Mouse (Mus musculus) granulocyte monocyte progenitor cell, adult 5-6 weeks (primary cell): Measurements from ENCODE around the gene Auts2. TPM values are rescaled to one million over a fixed set of nuclear protein-coding genes. Genes with fewer than 3 reads are reported as not detected.

Source experiments
- ATAC-seq: replicated peaks from 2 replicates; pipeline ENCODE4 v1.8.0; 2016; ENCODE audit warnings: mild to moderate bottlenecking, moderate TSS enrichment, inconsistent platforms; ENCODE audit not compliant: poor library complexity, severe bottlenecking
- total RNA-seq, 2 experiments: library from RNA; stranded (forward) in 1 of 2; stranded (reverse) in 1 of 2; fragments of 200-712, 200-1000 nt in 1 of 2; fragments of >200 nt in 1 of 2; fragmentation: Nextera tagmentation in 1 of 2; gene quantifications; 2 replicates each; pipeline ENCODE4 v1.2.3; 2014 to 2017

Auts2 gene
- total RNA-seq, 2 experiments from 2014 or later: 0.62 to 109 TPM

DNA sequence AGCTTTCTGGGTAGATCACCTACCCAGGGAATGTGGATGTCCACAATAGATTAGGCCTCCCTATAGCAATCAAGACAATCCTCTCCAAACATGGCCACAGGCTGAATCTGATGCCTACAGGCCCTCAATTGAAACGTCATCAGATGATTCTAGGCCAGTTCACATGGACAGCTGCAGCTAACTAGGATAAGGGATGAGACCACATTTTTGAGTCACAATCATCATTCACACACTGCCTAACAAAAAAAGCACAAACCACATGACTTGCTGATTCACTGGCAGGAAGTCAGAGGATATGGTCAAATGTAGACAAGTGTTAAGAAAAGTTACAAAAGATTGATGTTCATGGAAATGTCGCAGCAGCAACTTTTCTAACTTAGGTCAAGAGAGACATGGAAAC is 581.3 kb downstream of the Auts2 start:
- ATAC-seq: no peak

DNA sequence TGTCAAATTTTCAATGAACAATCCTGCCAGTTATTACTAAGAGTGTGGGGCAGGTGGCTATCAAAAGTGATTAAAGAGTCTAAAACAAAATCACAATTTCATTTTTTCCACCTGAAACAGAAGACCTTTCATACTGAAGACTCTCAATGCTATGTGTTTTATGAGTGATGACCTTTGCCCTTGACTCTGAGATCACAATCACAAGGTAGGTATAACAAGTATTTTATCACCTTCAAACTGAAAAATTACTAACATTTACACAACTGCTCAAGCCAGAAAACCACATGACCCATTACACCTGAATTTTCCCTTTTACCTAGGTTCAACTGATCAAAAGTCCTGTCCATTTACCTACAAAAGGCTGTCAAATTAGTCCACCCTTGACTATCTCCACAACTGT is 582.7 kb downstream of the Auts2 start:
- ATAC-seq: no peak

DNA sequence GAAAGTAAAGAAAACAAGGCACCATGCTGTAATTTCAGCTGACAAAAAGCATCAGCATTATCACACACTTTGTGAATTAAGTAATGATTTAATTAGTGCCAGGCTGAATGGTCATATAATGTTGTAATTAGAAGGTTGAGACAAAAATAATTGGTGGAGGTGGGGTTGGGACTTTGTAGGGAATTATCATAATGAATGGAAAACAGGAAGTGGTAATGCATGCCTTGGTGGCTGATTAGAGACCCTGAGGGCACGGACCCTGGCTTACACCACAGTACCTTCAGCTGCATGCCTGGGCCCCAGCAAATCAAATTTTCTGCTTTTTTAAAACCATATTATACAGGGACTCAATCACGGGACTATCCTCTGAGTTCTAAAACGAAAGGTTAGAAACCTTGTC is 586.1 kb downstream of the Auts2 start:
- ATAC-seq: no peak

DNA sequence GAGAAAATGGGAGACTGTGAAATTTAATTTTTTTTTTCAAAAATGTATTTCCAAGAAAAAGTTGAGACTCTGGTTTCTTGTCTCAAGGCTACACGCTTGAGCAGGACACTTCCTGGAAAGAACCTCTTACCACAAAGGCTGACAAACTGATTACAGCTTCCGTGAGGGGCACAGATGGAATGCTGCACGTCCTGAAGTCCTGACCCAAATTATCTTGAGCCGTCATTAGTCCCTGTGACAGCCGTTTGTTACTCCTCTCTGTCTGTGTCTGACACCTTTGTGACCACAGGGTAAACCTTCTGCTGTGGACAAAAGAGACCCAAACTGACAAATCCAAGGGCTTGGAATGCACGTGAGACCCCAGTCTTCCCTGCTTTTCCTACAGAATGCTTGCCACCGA is 587.1 kb downstream of the Auts2 start:
- ATAC-seq: no peak

DNA sequence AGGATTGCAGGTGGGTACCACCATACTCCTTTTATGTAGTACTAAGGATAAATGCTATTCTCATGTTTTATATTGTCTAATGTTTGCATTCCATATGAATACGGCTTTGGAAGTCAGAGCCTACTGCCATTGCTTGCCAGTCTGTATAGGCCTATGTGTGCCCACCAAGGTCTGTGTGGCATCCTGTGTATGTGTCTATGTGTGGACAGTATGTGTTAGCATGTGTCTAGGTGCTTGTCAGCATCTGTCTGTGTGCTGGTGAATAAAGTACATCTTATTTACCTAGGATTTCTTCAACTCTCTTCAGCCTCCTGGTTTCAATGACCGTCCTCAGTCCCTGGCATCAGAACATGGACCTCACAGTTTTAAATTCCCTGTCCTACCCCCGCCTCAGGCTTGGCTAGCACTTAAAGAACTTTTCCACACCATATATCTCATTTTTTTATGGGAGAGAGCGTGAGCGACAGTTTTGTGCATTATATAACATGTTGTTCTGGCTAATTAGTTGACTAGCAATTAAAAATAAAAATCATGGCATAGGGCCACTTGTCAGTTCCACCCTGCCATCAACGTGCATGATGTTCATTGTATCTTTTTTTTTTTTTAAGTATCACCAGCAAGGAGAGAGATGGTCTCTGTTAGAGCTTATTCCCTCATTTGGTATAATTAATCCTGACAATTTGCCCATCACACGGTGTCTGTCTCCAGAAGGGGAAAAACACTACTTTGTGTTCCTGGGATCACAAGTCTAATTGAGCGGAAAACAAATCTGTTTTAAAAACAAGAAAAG is 587.7 kb downstream of the Auts2 start:
- no peak for ATAC-seq

DNA sequence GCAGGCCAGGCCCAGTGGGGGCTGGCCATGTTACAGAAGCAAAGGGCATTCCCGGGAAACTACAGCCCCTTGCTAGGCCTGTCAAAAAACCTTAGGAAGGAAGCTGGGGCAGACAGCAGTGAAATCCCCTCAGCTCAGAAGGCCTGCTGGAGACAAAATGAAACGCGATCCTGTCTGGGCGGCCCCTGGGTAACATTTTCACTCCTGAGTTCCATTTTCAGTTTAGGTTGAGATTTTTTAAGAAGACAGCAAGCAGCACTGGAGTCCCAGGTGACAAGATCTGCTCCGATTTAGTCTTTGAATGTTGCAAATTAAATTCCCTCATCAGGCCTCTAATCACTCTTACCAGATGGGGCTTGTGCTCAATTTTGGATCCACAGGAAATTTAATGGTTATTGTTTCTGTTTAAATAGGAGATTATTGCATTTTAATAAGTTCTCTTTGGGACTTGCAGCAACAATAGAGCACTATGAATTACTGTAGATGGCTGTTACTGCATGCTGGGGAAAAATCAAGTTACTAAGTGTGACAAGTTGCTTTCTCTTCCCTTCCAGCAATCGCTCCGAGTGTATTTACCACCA is 594.5 kb downstream of the Auts2 start:
- no peak for ATAC-seq

DNA sequence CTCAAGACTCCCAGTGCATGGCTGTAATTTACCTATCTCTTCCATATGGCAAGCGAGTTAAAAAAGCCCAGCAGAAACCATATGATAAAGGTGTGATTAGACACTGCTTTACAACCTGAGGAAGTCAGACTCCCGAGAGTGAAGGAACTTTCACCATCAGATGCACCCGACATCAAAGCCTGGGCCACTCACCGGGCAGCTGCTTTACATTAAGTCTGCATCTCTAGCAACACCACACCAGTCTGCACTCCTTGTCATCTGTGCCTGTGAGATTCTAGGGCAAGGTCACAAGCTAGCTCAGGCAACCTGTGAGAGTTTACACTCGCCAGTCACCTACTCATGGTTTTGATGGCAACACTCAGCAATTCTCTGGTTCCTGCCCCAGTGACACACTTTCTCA is 596.3 kb downstream of the Auts2 start:
- no peak for ATAC-seq

DNA sequence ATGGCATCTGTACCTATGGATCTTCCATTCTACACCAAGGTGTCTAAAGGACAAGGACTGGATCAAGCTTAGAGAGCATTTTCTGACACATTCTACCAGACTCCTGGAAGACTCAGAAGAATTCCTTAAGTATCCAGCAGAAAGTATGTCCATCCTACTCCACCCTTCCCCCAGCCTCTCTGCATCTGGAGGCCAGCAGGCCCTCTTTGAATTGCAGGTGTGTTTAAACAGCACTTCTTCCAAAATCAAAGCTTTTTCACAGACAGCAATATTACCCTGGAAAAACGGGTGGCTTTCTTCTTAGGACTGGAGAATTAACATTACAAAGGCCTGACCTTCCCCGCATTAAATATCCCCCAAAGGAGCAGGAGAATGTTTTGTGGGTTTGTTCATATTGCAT is 598.4 kb downstream of the Auts2 start:
- no peak for ATAC-seq

DNA sequence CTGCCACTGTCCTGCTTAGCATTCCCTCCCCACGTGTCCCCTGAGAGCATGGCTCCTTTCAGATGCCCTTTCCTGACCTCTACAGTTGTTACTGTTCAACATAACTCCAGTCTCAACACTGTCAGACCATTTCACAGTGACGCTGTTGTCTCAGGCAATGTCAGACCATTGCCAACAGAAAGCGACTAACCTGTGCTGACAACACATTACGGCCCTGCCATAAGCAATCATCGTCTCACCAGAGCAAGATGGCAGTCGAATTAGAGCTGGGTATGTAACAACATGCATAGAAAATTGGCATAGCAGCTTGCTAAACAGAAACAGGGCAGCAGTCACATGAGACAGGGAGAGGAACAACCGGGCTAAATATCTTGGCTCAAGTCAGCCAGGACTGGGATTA is 614.4 kb downstream of the Auts2 start:
- ATAC-seq: no peak

DNA sequence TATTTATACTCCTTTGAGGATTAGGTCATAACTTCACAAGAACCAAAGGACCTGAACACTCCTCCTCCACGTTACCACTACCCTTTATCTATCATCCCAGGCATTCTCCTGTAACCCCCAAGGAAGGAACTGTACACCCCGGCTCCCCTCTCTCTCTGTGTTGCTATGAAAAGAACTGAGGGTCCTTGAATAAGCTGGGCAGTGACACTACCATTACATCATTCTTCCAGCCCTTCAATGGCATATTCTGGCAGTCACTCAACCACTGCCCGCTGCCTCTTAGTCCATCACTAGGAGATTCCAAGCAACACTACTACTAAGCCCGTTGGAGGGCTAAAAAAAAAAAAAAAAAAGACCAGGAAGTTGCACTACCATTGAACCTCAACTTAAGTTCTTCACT is 620.4 kb downstream of the Auts2 start:
- ATAC-seq: no peak

DNA sequence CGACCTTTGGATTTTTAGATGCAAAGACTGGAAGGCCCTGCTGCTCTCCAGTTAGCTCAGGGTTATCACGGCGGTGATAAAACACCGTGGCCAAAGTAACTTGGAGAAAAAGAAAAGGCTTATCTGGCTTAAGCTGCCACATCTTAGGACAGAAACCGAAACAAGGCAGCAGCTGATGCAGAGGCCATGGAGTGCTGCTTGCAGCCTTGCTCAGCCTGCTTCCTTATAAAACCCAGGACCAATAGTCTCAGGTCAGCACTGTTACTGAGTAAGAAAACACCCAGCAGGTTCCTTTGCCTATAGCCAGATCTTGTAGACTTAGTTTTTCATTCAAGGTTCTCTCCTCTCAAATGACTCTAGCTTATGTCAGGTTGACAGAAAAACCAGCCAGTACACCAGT is 621.0 kb downstream of the Auts2 start:
- ATAC-seq: no peak

DNA sequence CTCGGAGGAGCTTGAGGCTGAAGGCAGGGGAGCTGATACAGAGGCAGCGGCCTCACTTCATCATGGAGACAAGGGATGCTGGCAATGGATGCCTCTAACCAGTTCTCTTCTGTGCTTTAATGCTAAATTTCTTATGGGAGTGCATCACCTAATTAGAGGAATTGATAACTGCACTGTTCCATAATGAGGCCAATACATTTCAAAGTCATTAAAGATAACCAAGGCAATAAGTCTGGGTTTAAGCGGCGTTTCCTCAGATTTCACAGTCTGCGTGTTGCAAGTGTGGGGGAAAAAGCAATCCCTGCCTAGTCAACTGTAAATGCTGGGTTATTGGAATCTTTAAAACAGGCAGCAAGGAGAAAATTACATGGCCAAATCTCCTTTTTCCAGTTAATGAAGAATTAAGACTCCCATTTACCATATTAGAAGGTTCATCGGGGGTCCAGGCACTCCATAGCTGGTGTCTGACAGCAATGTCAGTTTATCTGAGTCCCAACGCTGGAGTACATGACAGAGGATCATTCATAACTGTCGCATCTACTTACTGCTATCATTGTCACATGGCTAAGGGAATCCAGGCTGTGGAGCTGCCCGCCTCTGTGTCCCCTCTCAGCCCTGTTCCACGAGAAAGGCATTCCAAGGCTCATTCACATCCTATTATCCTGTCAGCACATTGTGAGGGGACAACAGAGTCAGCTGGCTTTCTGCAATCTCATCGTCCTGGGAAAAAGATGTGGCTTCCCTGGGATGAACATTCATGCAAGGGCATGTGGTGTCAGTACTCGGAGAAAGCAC is 623.0 kb downstream of the Auts2 start:
- no peak for ATAC-seq

DNA sequence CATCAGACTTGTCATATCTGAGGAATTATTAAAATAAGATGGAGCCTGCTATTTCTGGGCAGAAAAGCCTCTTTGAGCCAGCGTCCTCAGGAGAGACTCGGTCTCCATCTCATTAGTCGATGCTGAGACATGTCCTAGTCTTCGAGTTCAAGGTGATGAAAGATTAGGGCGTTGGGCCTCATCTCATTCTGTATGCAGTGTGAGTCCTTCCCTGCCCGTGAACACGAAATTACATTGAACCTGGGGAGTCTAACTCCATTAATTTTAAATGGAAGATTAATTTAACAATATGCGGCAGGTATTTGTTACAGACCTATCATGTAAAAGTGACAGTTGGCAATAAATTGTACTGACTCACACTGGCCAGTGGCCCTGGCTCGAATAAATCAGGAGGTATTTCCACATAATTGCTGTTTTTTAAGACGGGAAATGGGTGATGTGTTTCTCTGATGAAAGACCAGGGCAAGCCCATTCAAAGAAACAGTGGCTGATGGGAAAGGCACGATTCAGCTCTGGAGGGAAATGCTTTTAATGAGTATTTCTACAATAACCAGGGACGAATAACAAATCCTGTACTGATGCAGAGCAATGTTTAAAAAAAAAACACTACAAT is 626.2 kb downstream of the Auts2 start:
- ATAC-seq: no peak

DNA sequence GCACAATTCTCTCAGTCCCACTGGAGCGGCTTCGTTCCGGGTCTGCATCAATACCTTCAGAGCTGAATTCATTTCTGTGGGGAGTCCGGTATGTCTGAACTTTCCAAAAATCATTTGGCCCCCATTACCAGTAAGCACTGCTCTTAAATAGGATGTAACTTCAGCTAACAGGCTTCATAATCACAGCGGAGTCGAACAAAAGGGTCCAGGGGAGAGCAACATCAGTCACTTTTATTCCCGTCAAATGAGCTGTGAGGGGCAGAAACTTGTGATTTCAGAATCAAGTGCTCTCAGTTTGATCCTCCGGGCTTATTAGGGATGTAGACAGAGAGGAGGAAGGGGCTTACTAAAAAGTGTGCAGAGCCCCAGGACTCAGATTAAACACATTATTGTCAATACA is 629.6 kb downstream of the Auts2 start:
- no peak for ATAC-seq

DNA sequence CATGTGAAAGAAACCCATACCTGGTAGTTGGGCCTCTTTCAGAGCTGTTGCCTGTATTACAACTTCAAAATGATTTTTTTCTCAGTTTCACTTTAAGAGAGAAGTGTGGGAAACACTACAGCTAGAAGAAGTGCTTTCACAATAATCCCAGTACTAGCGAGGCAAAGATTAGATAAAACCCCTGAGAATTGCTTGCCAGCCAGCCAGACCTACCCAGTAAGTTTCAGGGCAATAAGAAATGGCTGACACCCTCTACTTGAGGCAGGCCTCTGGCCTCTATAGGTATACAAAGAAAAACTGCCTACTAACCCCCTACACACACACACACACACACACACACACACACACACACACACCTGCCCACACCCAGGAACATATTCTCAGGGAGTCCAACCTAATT is 630.2 kb downstream of the Auts2 start:
- ATAC-seq: 0 out of 2 replicates have a peak, but pooled peaks have one; percentile 37

DNA sequence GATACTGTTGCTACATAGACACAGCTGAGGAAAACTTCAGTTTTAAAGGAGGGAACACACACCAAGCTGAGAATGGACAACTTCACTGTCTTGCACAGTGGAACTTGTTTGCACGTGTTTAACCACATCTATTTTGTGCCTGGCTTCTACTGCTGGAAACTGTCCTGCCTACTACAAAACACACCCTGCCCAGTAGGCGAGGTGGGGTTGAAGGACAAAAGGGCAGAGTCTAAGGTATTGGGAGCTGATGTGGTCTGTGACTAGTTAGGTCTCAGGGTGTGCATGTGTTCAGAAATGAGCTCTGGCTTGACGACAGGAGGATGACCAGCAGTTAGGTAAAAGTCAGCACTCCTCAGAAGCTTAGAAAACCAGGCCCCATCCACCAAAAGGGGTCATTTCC is 636.8 kb downstream of the Auts2 start:
- ATAC-seq: no peak

DNA sequence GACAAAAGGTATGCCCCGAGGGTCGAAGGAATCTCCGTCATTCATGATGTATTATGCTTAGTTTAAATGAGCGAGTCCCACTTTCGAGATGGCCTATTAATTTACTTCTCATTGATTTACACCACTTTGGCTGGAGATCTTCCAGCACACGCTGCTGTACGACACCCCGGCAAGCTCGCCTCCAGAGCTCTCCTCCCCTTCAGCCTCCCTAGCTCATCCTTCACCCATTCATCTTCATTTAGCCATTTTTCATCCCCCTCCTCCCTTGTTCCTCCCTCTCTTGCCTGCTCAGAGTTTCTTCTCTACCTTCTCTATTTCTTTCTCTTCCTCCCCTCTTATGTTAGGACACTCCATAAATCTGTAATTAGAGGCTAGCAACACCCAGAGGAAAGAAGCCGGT is 638.7 kb downstream of the Auts2 start:
- ATAC-seq: no peak

DNA sequence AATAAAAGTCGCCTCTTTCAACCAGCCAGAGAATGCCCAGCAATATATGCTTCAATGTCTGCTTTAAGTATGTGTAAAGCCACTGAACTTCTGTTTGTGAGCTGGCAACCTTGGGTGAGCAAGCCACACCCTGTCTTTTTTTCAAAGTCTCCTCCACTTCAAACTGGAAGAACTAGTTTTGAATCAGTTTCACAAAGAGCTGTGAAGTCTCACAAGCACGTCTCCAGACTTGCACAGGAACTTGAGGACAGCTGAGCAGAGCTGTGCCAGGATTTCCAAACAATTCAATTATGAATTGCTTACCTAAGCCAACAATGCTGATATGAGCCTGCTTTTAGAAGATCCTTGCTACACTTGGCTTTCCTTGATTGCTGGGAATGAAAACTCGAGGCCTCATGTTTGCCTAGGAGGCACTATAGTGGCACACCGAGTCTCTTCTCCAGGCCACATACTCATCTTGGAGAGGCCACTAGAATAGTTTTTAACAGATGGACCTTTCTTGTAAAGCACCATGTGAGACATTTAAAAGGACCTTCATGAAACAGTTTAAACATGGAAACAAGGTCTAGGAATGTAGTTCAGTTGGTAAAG is 645.0 kb downstream of the Auts2 start:
- no peak for ATAC-seq

DNA sequence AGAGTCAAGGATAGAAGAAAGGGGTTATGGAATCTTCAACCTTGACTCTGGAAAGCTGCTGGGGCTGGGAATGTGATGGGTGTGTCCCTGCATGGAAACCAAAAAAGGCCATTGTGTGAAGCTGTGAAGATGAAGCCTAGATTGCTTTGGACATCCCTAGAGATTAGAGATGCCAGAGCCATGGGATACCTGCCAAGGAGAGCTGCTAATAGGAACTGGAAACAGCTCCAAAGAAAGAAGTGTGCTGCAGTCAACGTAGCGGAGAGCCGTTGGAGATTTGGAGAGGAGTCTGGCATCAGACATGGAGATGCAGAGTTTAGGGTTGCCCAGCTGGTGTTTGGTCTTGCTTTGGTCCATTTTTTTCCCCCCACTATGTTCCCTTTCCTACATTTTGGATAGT is 656.5 kb downstream of the Auts2 start:
- ATAC-seq: no peak

DNA sequence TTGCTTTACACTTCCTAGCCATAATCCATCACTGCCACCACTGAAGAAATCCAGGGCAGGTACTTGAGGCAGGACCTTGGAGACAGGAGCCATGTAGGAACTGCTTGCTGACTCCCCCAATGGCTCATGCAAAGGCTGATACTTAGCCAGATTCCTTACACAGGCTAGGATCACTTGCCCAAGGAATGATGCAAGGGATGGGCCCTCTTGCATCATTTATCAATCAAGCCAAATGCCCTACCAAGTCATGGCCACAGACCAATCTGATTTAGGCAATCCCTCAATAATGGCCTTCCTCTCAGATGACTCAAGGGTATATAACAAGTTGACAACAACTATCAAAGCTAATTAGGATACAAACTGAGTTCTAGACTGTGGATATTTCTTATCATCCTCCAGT is 666.6 kb downstream of the Auts2 start:
- no peak for ATAC-seq

DNA sequence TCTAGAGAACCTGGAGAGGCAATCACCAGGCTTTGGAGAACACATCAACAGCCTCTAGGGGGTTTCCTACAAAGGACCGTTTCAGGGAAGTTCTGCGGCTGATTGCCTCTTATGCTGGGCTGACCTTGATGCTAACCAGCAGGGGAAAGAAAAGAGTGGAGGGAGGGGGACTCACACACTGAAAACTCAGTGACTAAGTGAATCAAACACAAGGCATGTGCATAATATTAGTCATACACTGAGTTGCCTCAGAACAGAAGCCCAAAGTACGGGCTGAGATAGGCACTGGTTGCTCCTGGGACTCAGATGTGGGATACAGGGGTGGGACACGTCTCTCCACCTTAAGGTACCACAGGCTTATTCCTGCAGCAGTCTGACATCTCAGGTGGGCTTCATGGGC is 667.2 kb downstream of the Auts2 start:
- ATAC-seq: no peak
